Mouse (Mus musculus): ENCODE measurements around the gene Gsdma2. TPM values are rescaled to one million over a fixed set of nuclear protein-coding genes. Genes with fewer than 3 reads are reported as not detected.
A peak's percentile ranks its signal among the peaks of the same experiment; 100 is the strongest.

Gsdma2 gene
- polyA plus RNA-seq, 1 experiment from 2014 or later: 81.0 TPM

- H3K27ac ChIP-seq (replicated peaks): no peak overlapping the region
- no peak for TF ChIP-seq CTCF (IDR thresholded peaks at IDR 0.05; ENCODE audit: low read depth)
- no peak for TF ChIP-seq EP300 (optimal IDR thresholded peaks at IDR 0.05)
Measured at GRCm38 (mm10) chr11:98698849-98699640, 52.5 kb downstream of the Gsdma2 start.

DNA sequence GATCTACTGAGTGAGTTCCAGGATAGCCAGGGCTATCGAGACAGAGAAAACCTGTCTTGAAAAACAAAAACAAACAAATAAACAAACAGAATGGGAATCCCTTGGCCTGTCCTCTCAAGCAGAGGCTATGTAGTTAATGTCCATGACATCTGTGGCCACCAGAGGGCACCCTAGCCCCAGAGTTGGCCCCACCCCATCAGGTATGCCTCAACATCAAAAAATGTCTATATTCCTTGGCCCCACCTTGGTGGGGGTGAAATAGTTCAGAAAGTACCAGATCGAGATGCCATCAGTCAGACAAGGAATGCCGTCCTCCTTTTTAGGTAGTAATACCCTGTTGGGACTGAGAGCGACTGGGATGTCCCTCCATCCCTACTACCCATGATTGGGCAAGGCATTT is 53.4 kb downstream of the Gsdma2 start:
- H3K4me2 ChIP-seq (replicated peaks; ENCODE audit: low read depth): no peak overlapping the region
- H3K27ac ChIP-seq (replicated peaks): no peak overlapping the region
- TF ChIP-seq CTCF (IDR thresholded peaks at IDR 0.05; ENCODE audit: low read depth) (peak; percentile 93), EP300 (optimal IDR thresholded peaks at IDR 0.05) (no peak)
- 26% methylated on average over 4 of the region's 4 CpGs for WGBS
- no peaks in the 10 kb centered on the region for H3K4me1 ChIP-seq (replicated peaks; ENCODE audit: control insufficient read depth, insufficient read depth)
- H3K36me3 ChIP-seq (ENCODE audit: control insufficient read depth, insufficient read depth, low read length): peaks cover 9% of the 10 kb centered on the region
- no peak overlapping the region for H3K4me3 ChIP-seq (ENCODE audit: low read depth, low read length)
- peak; percentile 48; the same call in 1 of the 2 replicates for ATAC-seq (ENCODE audit: low FRiP score, low TSS enrichment)
- H3K9me3 ChIP-seq (ENCODE audit: control insufficient read depth, low read length): no peaks in the 10 kb centered on the region
- no peak overlapping the region for H3K9ac ChIP-seq (ENCODE audit: low read length)
- DNase-seq (ENCODE audit: low spot score): peak; percentile 79
- H3K27me3 ChIP-seq (ENCODE audit: control insufficient read depth, insufficient read depth, low read length): no peaks in the 10 kb centered on the region

More at GRCm38 (mm10) chr11:98698849-98699640, 52.5 kb downstream of the Gsdma2 start:
- 86% methylated on average over 16 of the region's 16 CpGs for WGBS
- no peak overlapping the region for H3K9ac ChIP-seq (ENCODE audit: low read length)
- no peak overlapping the region for H3K4me3 ChIP-seq (ENCODE audit: low read depth, low read length)
- ATAC-seq (ENCODE audit: low FRiP score, low TSS enrichment) (no peak), DNase-seq (ENCODE audit: low spot score) (no peak)
- no peak overlapping the region for H3K4me2 ChIP-seq (replicated peaks; ENCODE audit: low read depth)
- no peaks in the 10 kb centered on the region for H3K4me1 ChIP-seq (replicated peaks; ENCODE audit: control insufficient read depth, insufficient read depth)
- no peaks in the 10 kb centered on the region for H3K9me3 ChIP-seq (ENCODE audit: control insufficient read depth, low read length)
- H3K27me3 ChIP-seq (ENCODE audit: control insufficient read depth, insufficient read depth, low read length): no peaks in the 10 kb centered on the region
- peaks cover 14% of the 10 kb centered on the region for H3K36me3 ChIP-seq (ENCODE audit: control insufficient read depth, insufficient read depth, low read length)

DNA sequence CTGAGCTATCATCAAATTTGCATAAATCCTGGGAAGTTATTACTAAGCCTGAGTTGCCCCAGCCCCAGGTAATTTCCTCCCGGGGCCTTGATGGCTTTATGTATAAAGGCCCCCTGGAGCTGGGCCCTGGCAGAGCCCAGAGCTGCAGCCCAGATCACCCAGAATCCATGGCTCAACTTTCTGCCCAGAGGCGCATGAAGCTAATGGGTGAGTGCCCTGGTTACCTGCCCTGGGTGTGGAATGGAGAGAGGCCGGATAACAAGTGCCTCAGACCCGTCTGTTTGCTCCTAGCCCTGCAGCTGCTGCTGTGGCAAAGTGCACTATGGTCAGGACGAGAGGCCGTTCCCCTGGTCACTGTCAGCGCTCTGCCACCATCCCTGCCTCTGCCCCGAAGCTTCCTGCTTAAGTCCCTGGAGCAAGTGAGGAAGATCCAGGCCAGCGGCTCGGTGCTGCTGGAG is 54.7 kb downstream of the Gsdma2 start, which contains the start of gene Csf3:
TSS of gene Csf3 (plus strand) at position 51 of the 458 bp plus-strand sequence.
- DNase-seq (ENCODE audit: low spot score): peak; percentile 47
- Histone ChIP-seq H3K36me3 (ENCODE audit: control insufficient read depth, insufficient read depth, low read length) (no peaks in the 10 kb centered on the region; the same call in 1 of the 2 replicates), H3K27me3 (ENCODE audit: control insufficient read depth, insufficient read depth, low read length) (no peaks in the 10 kb centered on the region), H3K4me3 (ENCODE audit: low read depth, low read length) (no peak within 1 kb of the TSS), H3K4me1 (replicated peaks; ENCODE audit: control insufficient read depth, insufficient read depth) (no peaks in the 10 kb centered on the region), H3K27ac (replicated peaks) (no peak within 1 kb of the TSS), H3K9me3 (ENCODE audit: control insufficient read depth, low read length) (no peaks in the 10 kb centered on the region), H3K4me2 (replicated peaks; ENCODE audit: low read depth) (no peak within 1 kb of the TSS), H3K9ac (ENCODE audit: low read length) (no peak within 1 kb of the TSS)
- WGBS: 45% methylated on average over 10 of the region's 10 CpGs
- TF ChIP-seq EP300 (optimal IDR thresholded peaks at IDR 0.05): no peak
- TF ChIP-seq CTCF (IDR thresholded peaks at IDR 0.05; ENCODE audit: low read depth): no peak
- ATAC-seq (ENCODE audit: low FRiP score, low TSS enrichment): no peak

GRCm38 (mm10) chr11:98702323-98702722 is 55.8 kb downstream of the Gsdma2 start:
- ATAC-seq (ENCODE audit: low FRiP score, low TSS enrichment) (no peak), DNase-seq (ENCODE audit: low spot score) (no peak)
- Histone ChIP-seq H3K27me3 (ENCODE audit: control insufficient read depth, insufficient read depth, low read length) (no peaks in the 10 kb centered on the region), H3K4me1 (replicated peaks; ENCODE audit: control insufficient read depth, insufficient read depth) (no peaks in the 10 kb centered on the region), H3K4me3 (ENCODE audit: low read depth, low read length) (no peak overlapping the region), H3K27ac (replicated peaks) (no peak overlapping the region), H3K9ac (ENCODE audit: low read length) (no peak overlapping the region), H3K9me3 (ENCODE audit: control insufficient read depth, low read length) (no peaks in the 10 kb centered on the region), H3K4me2 (replicated peaks; ENCODE audit: low read depth) (no peak overlapping the region), H3K36me3 (ENCODE audit: control insufficient read depth, insufficient read depth, low read length) (peaks cover 4% of the 10 kb centered on the region; the same call in 1 of the 2 replicates)
- TF ChIP-seq EP300 (optimal IDR thresholded peaks at IDR 0.05) (no peak), CTCF (IDR thresholded peaks at IDR 0.05; ENCODE audit: low read depth) (no peak)
- WGBS: 66% methylated on average over 5 of the region's 5 CpGs

DNA sequence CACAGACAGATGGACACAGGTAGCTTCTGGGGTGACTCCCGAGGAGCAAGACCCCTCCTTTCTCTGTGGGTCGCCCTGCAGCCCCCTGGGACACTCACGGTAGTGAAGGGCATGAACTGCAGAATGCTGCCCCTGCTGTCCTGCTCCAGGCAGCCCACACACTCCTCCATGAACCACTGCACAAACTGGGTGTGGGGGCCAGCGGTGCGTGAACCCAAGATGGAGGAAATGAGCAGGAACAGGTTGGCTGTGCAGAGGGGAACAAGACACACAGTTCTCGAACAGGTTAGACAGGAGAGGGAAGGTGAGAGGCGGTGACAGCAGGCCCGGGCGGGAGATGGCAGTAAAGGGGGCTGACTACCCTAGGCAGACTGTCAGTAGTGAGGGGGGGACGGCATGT is 58.5 kb downstream of the Gsdma2 start:
- Histone ChIP-seq H3K9me3 (ENCODE audit: control insufficient read depth, low read length) (no peaks in the 10 kb centered on the region), H3K27ac (replicated peaks) (no peak overlapping the region), H3K4me3 (ENCODE audit: low read depth, low read length) (no peak overlapping the region), H3K27me3 (ENCODE audit: control insufficient read depth, insufficient read depth, low read length) (no peaks in the 10 kb centered on the region), H3K36me3 (ENCODE audit: control insufficient read depth, insufficient read depth, low read length) (peaks cover 7% of the 10 kb centered on the region; the same call in 1 of the 2 replicates), H3K4me2 (replicated peaks; ENCODE audit: low read depth) (no peak overlapping the region), H3K4me1 (replicated peaks; ENCODE audit: control insufficient read depth, insufficient read depth) (0 out of 2 replicates have a peak, but pooled peaks cover under 1% of the 10 kb centered on the region), H3K9ac (ENCODE audit: low read length) (no peak overlapping the region)
- no peak for TF ChIP-seq CTCF (IDR thresholded peaks at IDR 0.05; ENCODE audit: low read depth)
- TF ChIP-seq EP300 (optimal IDR thresholded peaks at IDR 0.05): no peak
- no peak for DNase-seq (ENCODE audit: low spot score)
- no peak for ATAC-seq (ENCODE audit: low FRiP score, low TSS enrichment)
- WGBS: 89% methylated on average over 10 of the region's 10 CpGs

Other genes starting within 250 kb of the Gsdma2 start
- gene Pgap3, start 246.3 kb upstream of the Gsdma2 start, polyA plus RNA-seq (2015; fragmentation: Nextera tagmentation; extraction: Ambion mirVana): 11.0 and 13.4 TPM in 2 replicates
- 26.9 and 30.7 TPM in 2 replicates for gene Erbb2, start 234.3 kb upstream of the Gsdma2 start, polyA plus RNA-seq (2015; fragmentation: Nextera tagmentation; extraction: Ambion mirVana)
- 133 and 142 TPM in 2 replicates for gene Mien1, start 207.8 kb upstream of the Gsdma2 start, polyA plus RNA-seq (2015; fragmentation: Nextera tagmentation; extraction: Ambion mirVana)
- 23.0 and 23.8 TPM in 2 replicates for gene Grb7, start 200.4 kb upstream of the Gsdma2 start, polyA plus RNA-seq (2015; fragmentation: Nextera tagmentation; extraction: Ambion mirVana)
- gene Ikzf3, start 100.7 kb upstream of the Gsdma2 start, polyA plus RNA-seq (2015; fragmentation: Nextera tagmentation; extraction: Ambion mirVana): 0.15 and 0.19 TPM in 2 replicates
- gene Zpbp2, start 95.7 kb upstream of the Gsdma2 start, polyA plus RNA-seq (2015; fragmentation: Nextera tagmentation; extraction: Ambion mirVana): 0.10 and 0.16 TPM in 2 replicates
- 31.1 TPM in 2 replicates for gene Ormdl3, start 59.4 kb upstream of the Gsdma2 start, polyA plus RNA-seq (2015; fragmentation: Nextera tagmentation; extraction: Ambion mirVana)
- gene Lrrc3c, start 48.5 kb upstream of the Gsdma2 start, polyA plus RNA-seq (2015; fragmentation: Nextera tagmentation; extraction: Ambion mirVana): not detected in 2 replicates
- 0.81 and 0.82 TPM in 2 replicates for gene Gm12355, start 21.1 kb upstream of the Gsdma2 start, polyA plus RNA-seq (2015; fragmentation: Nextera tagmentation; extraction: Ambion mirVana)
- not detected in 2 replicates for gene Gsdma3, start 20.4 kb upstream of the Gsdma2 start, polyA plus RNA-seq (2015; fragmentation: Nextera tagmentation; extraction: Ambion mirVana)
- gene Gsdma, start 17.6 kb downstream of the Gsdma2 start, polyA plus RNA-seq (2015; fragmentation: Nextera tagmentation; extraction: Ambion mirVana): 79.6 and 83.7 TPM in 2 replicates
- gene Psmd3, start 35.8 kb downstream of the Gsdma2 start, polyA plus RNA-seq (2015; fragmentation: Nextera tagmentation; extraction: Ambion mirVana): 120 and 122 TPM in 2 replicates
- gene Csf3, start 54.5 kb downstream of the Gsdma2 start, polyA plus RNA-seq (2015; fragmentation: Nextera tagmentation; extraction: Ambion mirVana): 0.08 and 0.11 TPM in 2 replicates
- 16.5 and 18.7 TPM in 2 replicates for gene Med24, start 82.7 kb downstream of the Gsdma2 start, polyA plus RNA-seq (2015; fragmentation: Nextera tagmentation; extraction: Ambion mirVana)
- 24.0 and 24.5 TPM in 2 replicates for gene Thra, start 93.9 kb downstream of the Gsdma2 start, polyA plus RNA-seq (2015; fragmentation: Nextera tagmentation; extraction: Ambion mirVana)
- 7.5 and 7.9 TPM in 2 replicates for gene Nr1d1, start 128.6 kb downstream of the Gsdma2 start, polyA plus RNA-seq (2015; fragmentation: Nextera tagmentation; extraction: Ambion mirVana)
- gene Msl1, start 148.8 kb downstream of the Gsdma2 start, polyA plus RNA-seq (2015; fragmentation: Nextera tagmentation; extraction: Ambion mirVana): 11.3 and 13.8 TPM in 2 replicates
- gene Casc3, start 158.1 kb downstream of the Gsdma2 start, polyA plus RNA-seq (2015; fragmentation: Nextera tagmentation; extraction: Ambion mirVana): 12.4 and 14.8 TPM in 2 replicates
- 6.9 and 7.7 TPM in 2 replicates for gene Rapgefl1, start 190.0 kb downstream of the Gsdma2 start, polyA plus RNA-seq (2015; fragmentation: Nextera tagmentation; extraction: Ambion mirVana)
- gene Wipf2, start 216.9 kb downstream of the Gsdma2 start, polyA plus RNA-seq (2015; fragmentation: Nextera tagmentation; extraction: Ambion mirVana): 4.9 and 5.3 TPM in 2 replicates

All from stomach, postnatal 0 days (tissue).